Mouse (Mus musculus): Measurements from ENCODE around the gene Mtmr12. TPM values are rescaled to one million over a fixed set of nuclear protein-coding genes. Genes with fewer than 3 reads are reported as not detected.

Mtmr12 gene
- polyA plus RNA-seq, 1 experiment: 26.2 TPM

DNA sequence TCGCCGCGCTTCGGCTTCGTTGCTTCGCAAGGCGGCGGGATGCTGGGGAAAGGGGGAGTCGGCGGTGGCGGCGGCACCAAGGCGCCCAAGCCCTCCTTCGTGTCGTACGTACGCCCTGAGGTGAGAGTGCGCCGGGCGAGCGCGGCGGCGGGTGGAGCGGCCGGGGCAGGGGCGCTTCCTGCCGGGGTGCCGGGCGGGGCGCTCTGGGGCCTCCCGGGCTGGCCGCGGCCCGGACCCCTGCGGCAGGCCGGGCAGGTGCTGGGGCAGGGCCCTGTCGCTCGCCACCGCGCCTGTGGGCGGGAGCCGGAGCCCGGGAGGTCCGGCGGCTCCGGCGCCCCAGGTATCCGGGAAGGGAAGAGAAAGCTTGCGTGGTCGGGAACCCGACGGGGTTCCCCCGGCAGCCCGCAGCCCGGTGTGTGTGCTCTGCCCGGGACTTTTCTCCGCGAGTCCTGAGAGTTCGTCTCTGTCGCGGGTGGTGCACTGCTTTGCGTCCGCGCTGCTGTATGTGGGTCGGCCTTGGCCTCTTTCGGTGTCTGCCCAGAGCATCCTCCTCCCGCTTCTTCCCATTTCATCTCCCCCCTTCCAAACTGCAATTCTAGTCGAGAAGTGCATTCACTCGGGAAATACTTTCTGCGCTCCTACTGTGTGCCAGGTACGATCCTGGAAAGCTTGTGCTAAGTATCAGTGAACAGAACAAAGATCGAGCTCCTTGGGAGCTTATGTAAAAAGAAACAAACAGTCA is 503 bp downstream of the Mtmr12 start:
- TF ChIP-seq CTCF (IDR thresholded peaks at IDR 0.05; ENCODE audit: control insufficient read depth, insufficient read depth, insufficient replicate concordance, low read depth, low read length) (no peak), POLR2A (IDR thresholded peaks at IDR 0.05; ENCODE audit: control insufficient read depth, low read depth, low read length) (0 out of 2 replicates have a peak, but pooled peaks have one; percentile 19)
- Histone ChIP-seq H3K36me3 (ENCODE audit: control insufficient read depth, insufficient read depth, low read length) (no peaks in the 10 kb centered on the region), H3K27ac (ENCODE audit: control insufficient read depth, insufficient read depth, low read depth, low read length) (peak overlapping the region; percentile 87), H3K4me1 (ENCODE audit: control insufficient read depth, insufficient read depth, low read length) (peaks cover 8% of the 10 kb centered on the region), H3K27me3 (ENCODE audit: control insufficient read depth, insufficient read depth, low read length) (no peaks in the 10 kb centered on the region), H3K4me3 (ENCODE audit: control insufficient read depth, low read depth, low read length) (peak overlapping the region; percentile 91)

DNA sequence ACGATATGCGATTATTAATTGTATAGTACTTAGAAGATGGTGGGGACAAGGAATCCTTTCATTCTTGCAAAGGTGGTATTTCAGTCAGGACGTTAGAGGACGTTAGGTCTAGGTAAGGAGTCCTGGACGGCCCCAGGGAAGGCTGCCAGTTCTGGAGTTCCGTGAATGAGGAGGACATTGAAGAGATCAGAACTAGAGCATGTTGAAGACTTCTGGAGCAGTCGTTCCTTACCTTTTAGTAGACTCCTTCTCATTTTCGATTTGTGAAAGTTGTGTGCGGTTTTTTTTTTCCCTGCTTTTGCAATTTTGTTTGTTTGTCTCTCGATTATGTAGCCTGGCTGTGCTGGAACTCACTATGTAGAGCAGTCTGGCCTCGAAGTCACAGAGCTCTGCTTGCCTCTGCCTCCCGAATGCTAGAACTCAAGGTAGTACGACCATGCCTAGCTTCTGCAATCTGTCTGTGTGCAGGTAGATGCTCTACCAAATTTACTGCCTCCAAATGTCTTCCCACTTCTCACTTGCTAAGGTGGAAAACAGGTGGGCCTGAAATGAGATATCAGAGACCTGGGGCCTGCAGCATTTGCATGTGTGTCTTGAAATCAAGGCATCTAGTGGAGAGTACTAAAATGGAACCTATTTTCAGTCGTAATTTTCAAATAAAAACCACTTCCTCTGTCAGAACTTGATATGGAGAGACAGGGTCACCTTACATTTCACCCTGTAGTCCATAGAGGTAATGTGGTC is 1.2 kb downstream of the Mtmr12 start:
- Histone ChIP-seq H3K4me1 (ENCODE audit: control insufficient read depth, insufficient read depth, low read length) (peaks cover 8% of the 10 kb centered on the region), H3K27ac (ENCODE audit: control insufficient read depth, insufficient read depth, low read depth, low read length) (no peak overlapping the region)
- TF ChIP-seq POLR2A (IDR thresholded peaks at IDR 0.05; ENCODE audit: control insufficient read depth, low read depth, low read length): no peak
- TF ChIP-seq CTCF (IDR thresholded peaks at IDR 0.05; ENCODE audit: control insufficient read depth, insufficient read depth, insufficient replicate concordance, low read depth, low read length): no peak

DNA sequence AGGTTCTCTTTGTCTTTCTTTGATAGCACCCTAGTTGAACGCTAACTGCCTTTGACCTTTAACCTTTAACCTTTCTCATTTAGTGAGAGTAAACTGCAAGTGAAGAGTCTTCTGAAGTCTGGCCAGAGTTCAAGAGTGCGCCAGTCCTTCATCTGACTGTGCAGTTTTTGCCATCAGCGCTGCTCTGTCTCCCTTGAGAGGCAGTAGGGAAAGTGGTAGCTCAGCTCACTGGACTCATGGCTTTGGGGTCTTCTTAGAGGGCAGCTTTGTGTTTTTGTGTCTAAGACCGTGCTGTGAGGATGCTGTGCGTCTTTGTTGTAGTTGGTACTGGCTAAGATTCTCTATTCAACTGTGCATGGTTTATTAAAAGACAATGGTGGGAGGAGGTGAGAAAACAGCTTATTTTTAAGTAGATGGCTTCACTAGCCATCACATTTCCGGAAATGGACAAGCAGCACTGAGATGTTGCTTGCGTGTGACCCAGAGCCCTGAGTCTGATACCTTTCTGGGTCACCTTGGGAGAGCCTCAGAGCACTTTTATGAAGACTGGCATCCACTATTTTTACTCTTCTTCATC is 1.9 kb downstream of the Mtmr12 start:
- Histone ChIP-seq H3K27ac (ENCODE audit: control insufficient read depth, insufficient read depth, low read depth, low read length) (no peak overlapping the region), H3K4me3 (ENCODE audit: control insufficient read depth, low read depth, low read length) (peak overlapping the region; percentile 68), H3K36me3 (ENCODE audit: control insufficient read depth, insufficient read depth, low read length) (no peaks in the 10 kb centered on the region), H3K4me1 (ENCODE audit: control insufficient read depth, insufficient read depth, low read length) (peaks cover 8% of the 10 kb centered on the region), H3K27me3 (ENCODE audit: control insufficient read depth, insufficient read depth, low read length) (no peaks in the 10 kb centered on the region)
- TF ChIP-seq POLR2A (IDR thresholded peaks at IDR 0.05; ENCODE audit: control insufficient read depth, low read depth, low read length) (no peak), CTCF (IDR thresholded peaks at IDR 0.05; ENCODE audit: control insufficient read depth, insufficient read depth, insufficient replicate concordance, low read depth, low read length) (no peak)

More for the DNA sequence above, 1.2 kb downstream of the Mtmr12 start:
- Histone ChIP-seq H3K36me3 (ENCODE audit: control insufficient read depth, insufficient read depth, low read length) (no peaks in the 10 kb centered on the region), H3K27me3 (ENCODE audit: control insufficient read depth, insufficient read depth, low read length) (no peaks in the 10 kb centered on the region), H3K4me3 (ENCODE audit: control insufficient read depth, low read depth, low read length) (peak overlapping the region; percentile 91)

DNA sequence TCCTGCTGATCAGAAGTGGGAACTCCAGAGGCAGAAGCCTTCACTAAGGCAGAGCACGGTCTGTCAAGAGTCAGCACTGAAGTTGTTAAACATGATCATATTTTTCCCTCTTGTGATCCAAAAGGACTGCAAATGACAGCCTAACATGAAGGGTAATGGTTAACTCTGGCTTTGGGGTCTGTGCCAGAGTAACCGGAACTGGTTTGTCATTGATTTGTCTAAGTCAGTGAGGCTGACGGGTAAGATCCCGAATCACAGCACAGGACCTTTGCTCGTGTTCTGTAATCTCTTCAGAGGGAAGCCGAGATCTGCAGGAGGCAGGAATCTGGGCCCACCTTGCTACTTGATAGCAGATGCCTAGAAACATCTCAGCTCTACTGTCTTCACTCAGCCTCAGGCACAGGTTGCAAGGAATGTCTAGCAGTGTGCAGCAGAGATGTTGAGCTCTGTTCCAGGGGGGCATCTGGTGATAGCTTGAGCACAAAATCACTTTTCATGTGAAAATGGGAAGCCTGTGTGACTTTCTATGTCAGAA is 2.8 kb downstream of the Mtmr12 start:
- H3K27me3 ChIP-seq (ENCODE audit: control insufficient read depth, insufficient read depth, low read length): no peaks in the 10 kb centered on the region
- H3K36me3 ChIP-seq (ENCODE audit: control insufficient read depth, insufficient read depth, low read length): no peaks in the 10 kb centered on the region
- H3K4me1 ChIP-seq (ENCODE audit: control insufficient read depth, insufficient read depth, low read length): peaks cover 8% of the 10 kb centered on the region
- H3K27ac ChIP-seq (ENCODE audit: control insufficient read depth, insufficient read depth, low read depth, low read length): no peak overlapping the region
- H3K4me3 ChIP-seq (ENCODE audit: control insufficient read depth, low read depth, low read length): peak overlapping the region; percentile 68
- TF ChIP-seq POLR2A (IDR thresholded peaks at IDR 0.05; ENCODE audit: control insufficient read depth, low read depth, low read length) (no peak), CTCF (IDR thresholded peaks at IDR 0.05; ENCODE audit: control insufficient read depth, insufficient read depth, insufficient replicate concordance, low read depth, low read length) (no peak)

DNA sequence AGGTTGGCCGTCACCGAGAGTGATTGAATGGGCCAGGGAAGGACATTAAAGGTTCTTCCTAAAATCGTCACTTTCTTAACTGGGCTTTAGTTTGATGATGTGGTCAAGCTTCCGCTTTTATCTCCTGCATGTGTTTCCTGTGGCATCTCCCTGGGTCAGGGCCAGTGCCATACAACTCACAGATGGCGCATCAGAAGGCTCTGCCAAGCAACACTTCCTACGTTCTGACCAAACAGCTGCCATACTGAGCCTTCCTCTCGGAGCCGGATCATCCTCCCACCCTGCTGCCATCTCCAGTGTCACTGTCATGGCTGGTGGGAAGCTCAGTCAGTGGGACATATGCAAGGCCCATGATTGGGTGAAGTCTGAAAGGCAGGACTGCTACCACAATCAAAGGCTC is 6.7 kb downstream of the Mtmr12 start:
- TF ChIP-seq POLR2A (IDR thresholded peaks at IDR 0.05; ENCODE audit: control insufficient read depth, low read depth, low read length) (no peak), CTCF (IDR thresholded peaks at IDR 0.05; ENCODE audit: control insufficient read depth, insufficient read depth, insufficient replicate concordance, low read depth, low read length) (no peak)
- Histone ChIP-seq H3K4me1 (ENCODE audit: control insufficient read depth, insufficient read depth, low read length) (peaks cover 5% of the 10 kb centered on the region), H3K27ac (ENCODE audit: control insufficient read depth, insufficient read depth, low read depth, low read length) (no peak overlapping the region), H3K36me3 (ENCODE audit: control insufficient read depth, insufficient read depth, low read length) (no peaks in the 10 kb centered on the region), H3K4me3 (ENCODE audit: control insufficient read depth, low read depth, low read length) (no peak overlapping the region), H3K27me3 (ENCODE audit: control insufficient read depth, insufficient read depth, low read length) (no peaks in the 10 kb centered on the region)

DNA sequence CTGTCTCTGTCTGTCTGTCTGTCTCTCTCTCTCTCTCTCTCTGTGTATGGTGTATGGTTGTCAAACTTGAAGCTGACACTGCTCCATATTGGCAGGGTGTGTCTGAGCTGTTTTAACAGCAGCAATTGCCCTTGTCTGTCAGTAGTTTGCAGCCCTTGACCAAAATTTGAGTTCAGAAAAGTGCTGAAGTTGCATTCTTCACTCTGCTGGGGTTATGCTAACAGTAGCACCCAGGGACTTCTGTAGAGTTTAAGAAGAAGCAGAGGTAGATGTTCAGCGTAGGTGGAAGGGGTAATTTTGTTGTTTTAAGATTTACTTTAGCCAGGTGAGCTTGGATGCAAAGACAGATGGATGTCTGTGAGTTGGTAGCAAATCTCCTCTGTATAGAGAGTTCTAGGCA is 7.4 kb downstream of the Mtmr12 start:
- TF ChIP-seq CTCF (IDR thresholded peaks at IDR 0.05; ENCODE audit: control insufficient read depth, insufficient read depth, insufficient replicate concordance, low read depth, low read length) (no peak), POLR2A (IDR thresholded peaks at IDR 0.05; ENCODE audit: control insufficient read depth, low read depth, low read length) (no peak)

More for the DNA sequence above, 7.4 kb downstream of the Mtmr12 start:
- Histone ChIP-seq H3K27ac (ENCODE audit: control insufficient read depth, insufficient read depth, low read depth, low read length) (no peak overlapping the region), H3K27me3 (ENCODE audit: control insufficient read depth, insufficient read depth, low read length) (no peaks in the 10 kb centered on the region), H3K36me3 (ENCODE audit: control insufficient read depth, insufficient read depth, low read length) (no peaks in the 10 kb centered on the region), H3K4me1 (ENCODE audit: control insufficient read depth, insufficient read depth, low read length) (peaks cover 3% of the 10 kb centered on the region; the same call in 1 of the 2 replicates), H3K4me3 (ENCODE audit: control insufficient read depth, low read depth, low read length) (no peak overlapping the region)
